Mouse (Mus musculus): ENCODE results near the gene Abcb6.

DNA sequence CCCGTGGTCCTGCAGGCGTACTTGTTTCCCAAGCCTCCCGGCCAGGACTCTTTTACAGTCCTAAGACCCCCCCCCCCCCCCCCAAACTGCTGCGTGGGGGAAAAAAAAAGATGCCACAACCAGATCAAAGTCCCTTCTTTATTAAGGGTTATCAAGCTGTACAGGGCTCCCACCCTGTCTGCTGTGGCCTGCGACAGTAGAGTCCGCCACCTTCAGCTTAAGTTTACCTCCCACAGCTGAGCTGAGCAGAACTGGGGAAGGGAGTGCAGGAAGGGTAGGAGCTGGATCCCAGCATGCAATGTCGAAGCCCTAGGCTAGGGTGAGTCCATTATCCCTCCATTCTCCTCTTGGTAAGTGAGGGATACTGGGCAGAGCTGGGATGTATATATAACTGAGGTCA, 549 bp upstream of the Abcb6 start:
- TF ChIP-seq CTCF (conservative IDR thresholded peaks at IDR 0.05 in 1 of 2, IDR thresholded peaks at IDR 0.05 in 1 of 2; ENCODE audit: low read depth in 2 of 2, low read length in 2 of 2), result no peak
- TF ChIP-seq POLR2AphosphoS2 (IDR thresholded peaks at IDR 0.05; ENCODE audit: low read depth, low read length), result no peak
- no peak for TF ChIP-seq EP300 (IDR thresholded peaks at IDR 0.05; ENCODE audit: low read length)
- TF ChIP-seq POLR2A (IDR thresholded peaks at IDR 0.05; ENCODE audit: low read depth, low read length), result no peak
- no peak for TF ChIP-seq ZNF384 (IDR thresholded peaks at IDR 0.05; ENCODE audit: low read depth, low read length)
- no peak for TF ChIP-seq ELF1 (IDR thresholded peaks at IDR 0.05; ENCODE audit: low read depth, low read length)
- TF ChIP-seq TCF12 (IDR thresholded peaks at IDR 0.05; ENCODE audit: low read depth, low read length), result no peak
- no peak for TF ChIP-seq CHD2 (IDR thresholded peaks at IDR 0.05; ENCODE audit: low read length)
- TF ChIP-seq ZKSCAN1 (IDR thresholded peaks at IDR 0.05; ENCODE audit: borderline replicate concordance, low read depth, low read length), result no peak
- TF ChIP-seq SIN3A (IDR thresholded peaks at IDR 0.05; ENCODE audit: low read length), result no peak
- no peak for TF ChIP-seq BHLHE40 (IDR thresholded peaks at IDR 0.05; ENCODE audit: low read depth, low read length)
- TF ChIP-seq MAX (IDR thresholded peaks at IDR 0.05; ENCODE audit: low read length), result no peak
- no peak for TF ChIP-seq KAT2A (IDR thresholded peaks at IDR 0.05; ENCODE audit: insufficient replicate concordance, low read length)
- no peak for TF ChIP-seq ZC3H11A (IDR thresholded peaks at IDR 0.05; ENCODE audit: low read depth, low read length)
